Mouse (Mus musculus) hematopoietic multipotent progenitor cell, adult 10-12 weeks (in vitro differentiated cells): ENCODE measurements around the gene H2-K1. TPM values are rescaled to one million over a fixed set of nuclear protein-coding genes. Genes with fewer than 3 reads are reported as not detected.

Experiments used
- polyA plus RNA-seq: library from polyadenylated mRNA; stranded (reverse); fragments of >175 nt; gene quantifications from 2 replicates; pipeline ENCODE4 v1.2.3, GENCODE M21; 2012; ENCODE audit warnings: low replicate concordance

Gene H2-K1
- 1,004 and 3,373 TPM in 2 replicates for polyA plus RNA-seq

GRCm38 (mm10) chr17:34000150-34000537 lies at the start of gene H2-K1:
H2-K1 (minus strand) TSS chr17:34000347.

GRCm38 (mm10) chr17:34038878-34039561 lies 38.9 kb upstream of the H2-K1 start, which contains the start of gene Col11a2:
Col11a2 (plus strand) TSS chr17:34039437.

GRCm38 (mm10) chr17:34031465-34032173 lies 31.5 kb upstream of the H2-K1 start, which contains the start of the genes Slc39a7 and Rxrb:
Slc39a7 (minus strand) TSS chr17:34031682.
Rxrb (plus strand) TSS chr17:34031812.

GRCm38 (mm10) chr17:34027656-34028223 lies 27.6 kb upstream of the H2-K1 start, which contains the start of gene H2-Ke6:
H2-Ke6 (minus strand) TSS chr17:34028060.

GRCm38 (mm10) chr17:34024317-34024821 lies 24.2 kb upstream of the H2-K1 start, which contains the start of gene Ring1:
Ring1 (minus strand) TSS chr17:34024680.

GRCm38 (mm10) chr17:33955555-33956214 lies 44.5 kb downstream of the H2-K1 start, which contains the start of the genes Vps52 and Rps18:
Vps52 (plus strand) TSS chr17:33955812.
Rps18 (minus strand) TSS chr17:33956001.

GRCm38 (mm10) chr17:33951021-33951946 lies 48.9 kb downstream of the H2-K1 start, which contains the start of gene B3galt4:
B3galt4 (minus strand) TSS chr17:33951488.

Other genes starting within 250 kb of the H2-K1 start
- gene Rab11b, start 239.8 kb downstream of the H2-K1 start, polyA plus RNA-seq: 143 and 241 TPM in 2 replicates
- gene Angptl4, start 218.5 kb downstream of the H2-K1 start, polyA plus RNA-seq: 1.6 and 3.1 TPM in 2 replicates
- gene Kank3, start 189.8 kb downstream of the H2-K1 start, polyA plus RNA-seq: 1.7 and 2.4 TPM in 2 replicates
- gene Rps28, start 175.8 kb downstream of the H2-K1 start, polyA plus RNA-seq: 248 and 4,845 TPM in 2 replicates
- 396 and 428 TPM in 2 replicates for gene Ndufa7, start 175.8 kb downstream of the H2-K1 start, polyA plus RNA-seq
- 7.4 and 13.7 TPM in 2 replicates for gene Cd320, start 157.3 kb downstream of the H2-K1 start, polyA plus RNA-seq
- gene Gm7029, start 126.5 kb downstream of the H2-K1 start, polyA plus RNA-seq: not detected in 2 replicates
- gene Kifc1, start 109.7 kb downstream of the H2-K1 start, polyA plus RNA-seq: 8.0 and 16.7 TPM in 2 replicates
- gene Platr17, start 95.2 kb downstream of the H2-K1 start, polyA plus RNA-seq: not detected in 2 replicates
- 44.3 and 55.2 TPM in 2 replicates for gene Daxx, start 90.9 kb downstream of the H2-K1 start, polyA plus RNA-seq
- gene Tapbp, start 84.4 kb downstream of the H2-K1 start, polyA plus RNA-seq: 1,240 and 2,267 TPM in 2 replicates
- 63.9 and 83.1 TPM in 2 replicates for gene Zbtb22, start 84.4 kb downstream of the H2-K1 start, polyA plus RNA-seq
- gene Rgl2, start 70.8 kb downstream of the H2-K1 start, polyA plus RNA-seq: 344 and 699 TPM in 2 replicates
- gene Pfdn6, start 60.0 kb downstream of the H2-K1 start, polyA plus RNA-seq: 74.4 and 96.8 TPM in 2 replicates
- gene Wdr46, start 59.7 kb downstream of the H2-K1 start, polyA plus RNA-seq: 59.7 and 181 TPM in 2 replicates
- 33.9 and 69.4 TPM in 2 replicates for gene B3galt4, start 48.9 kb downstream of the H2-K1 start, polyA plus RNA-seq
- 65.1 and 130 TPM in 2 replicates for gene Vps52, start 44.5 kb downstream of the H2-K1 start, polyA plus RNA-seq
- 30.7 and 202 TPM in 2 replicates for gene Rps18, start 44.3 kb downstream of the H2-K1 start, polyA plus RNA-seq
- gene Ring1, start 24.3 kb upstream of the H2-K1 start, polyA plus RNA-seq: 49.6 and 111 TPM in 2 replicates
- gene H2-Ke6, start 27.7 kb upstream of the H2-K1 start, polyA plus RNA-seq: 67.5 and 266 TPM in 2 replicates
- 46.1 and 74.3 TPM in 2 replicates for gene Slc39a7, start 31.3 kb upstream of the H2-K1 start, polyA plus RNA-seq
- 155 and 353 TPM in 2 replicates for gene Rxrb, start 31.5 kb upstream of the H2-K1 start, polyA plus RNA-seq
- 14.4 and 54.0 TPM in 2 replicates for gene Col11a2, start 39.1 kb upstream of the H2-K1 start, polyA plus RNA-seq
- 55.1 and 259 TPM in 2 replicates for gene H2-Oa, start 92.0 kb upstream of the H2-K1 start, polyA plus RNA-seq
- 140 and 479 TPM in 2 replicates for gene H2-DMa, start 119.2 kb upstream of the H2-K1 start, polyA plus RNA-seq
- 377 and 424 TPM in 2 replicates for gene Brd2, start 122.3 kb upstream of the H2-K1 start, polyA plus RNA-seq
- gene H2-DMb2, start 143.0 kb upstream of the H2-K1 start, polyA plus RNA-seq: 454 and 462 TPM in 2 replicates
- gene H2-DMb1, start 152.7 kb upstream of the H2-K1 start, polyA plus RNA-seq: 22.9 and 41.1 TPM in 2 replicates
- 74.5 and 112 TPM in 2 replicates for gene Tap1, start 187.2 kb upstream of the H2-K1 start, polyA plus RNA-seq
- 85.6 and 98.9 TPM in 2 replicates for gene Psmb9, start 187.4 kb upstream of the H2-K1 start, polyA plus RNA-seq
- gene Psmb8, start 197.4 kb upstream of the H2-K1 start, polyA plus RNA-seq: 348 and 445 TPM in 2 replicates
- gene Tap2, start 203.2 kb upstream of the H2-K1 start, polyA plus RNA-seq: 148 and 211 TPM in 2 replicates
- gene H2-Ob, start 238.6 kb upstream of the H2-K1 start, polyA plus RNA-seq: 44.0 and 80.9 TPM in 2 replicates